Mouse (Mus musculus): ENCODE results near the gene Fkrp. TPM values are rescaled to one million over a fixed set of nuclear protein-coding genes. Genes with fewer than 3 reads are reported as not detected.

Gene Fkrp
- polyA plus RNA-seq, 1 experiment from 2014 or later, result 30.5 TPM

DNA sequence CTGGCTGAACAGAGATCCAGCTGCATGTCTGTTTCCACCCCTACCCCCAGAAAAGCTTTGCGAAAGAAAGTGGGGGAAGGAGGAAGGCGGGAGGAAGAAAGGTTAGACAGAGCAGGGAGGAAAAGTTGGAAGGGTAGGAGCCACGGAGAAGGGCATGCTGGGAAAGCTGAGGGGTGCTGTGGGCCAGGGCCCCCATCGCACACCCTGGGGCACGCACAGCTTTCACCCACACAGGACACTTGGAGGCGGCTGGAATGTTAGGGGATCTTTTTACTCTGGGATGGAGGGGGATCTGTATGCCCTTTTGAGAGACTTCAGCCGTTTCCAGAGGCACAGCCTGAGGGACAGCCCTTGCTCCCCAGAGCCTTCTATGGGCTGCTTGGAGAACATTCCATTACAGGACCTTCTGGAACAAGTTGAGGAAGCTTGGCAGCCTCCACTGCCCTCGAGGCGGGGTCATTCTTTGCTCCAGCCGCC, 55.5 kb downstream of the Fkrp start:
- H3K36me3 ChIP-seq (replicated peaks), result no peaks in the 10 kb centered on the region
- WGBS, result 56% methylated on average over 10 of the region's 10 CpGs
- peaks cover 6% of the 10 kb centered on the region; the same call in 1 of the 2 replicates for H3K4me1 ChIP-seq
- no peak overlapping the region for H3K4me3 ChIP-seq (replicated peaks)
- no peaks in the 10 kb centered on the region for H3K9me3 ChIP-seq
- no peak overlapping the region for H3K9ac ChIP-seq
- H3K27ac ChIP-seq, result no peak overlapping the region
- no peak overlapping the region for H3K4me2 ChIP-seq
- no peaks in the 10 kb centered on the region for H3K27me3 ChIP-seq
- no peak for ATAC-seq (ENCODE audit: low FRiP score)

DNA sequence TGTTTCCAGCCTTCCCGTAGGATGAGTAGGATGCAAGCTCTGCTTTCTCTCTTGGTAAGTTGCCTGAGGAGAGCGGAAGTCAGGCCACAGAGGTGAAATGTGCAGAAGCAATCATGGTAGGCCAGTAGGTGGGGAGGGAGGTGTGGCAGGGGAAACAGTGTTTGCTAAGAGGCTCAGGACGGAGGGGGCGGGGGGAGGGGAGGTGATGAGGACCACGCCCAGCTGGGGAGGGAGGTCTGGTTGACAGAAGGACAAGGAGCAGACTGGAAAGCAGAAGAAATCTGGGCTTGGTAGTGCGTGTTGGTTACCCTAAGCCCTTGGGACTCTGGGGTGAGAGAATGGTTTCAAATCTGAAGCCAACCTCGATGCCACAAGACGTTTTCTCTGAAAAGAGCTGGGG, 56.2 kb downstream of the Fkrp start:
- WGBS, result 34% methylated on average over 8 of the region's 8 CpGs
- ATAC-seq (ENCODE audit: low FRiP score), result no peak
- H3K27me3 ChIP-seq, result no peaks in the 10 kb centered on the region

More for the DNA sequence above, 56.2 kb downstream of the Fkrp start:
- Histone ChIP-seq H3K4me2 (no peak overlapping the region), H3K27ac (no peak overlapping the region), H3K9me3 (no peaks in the 10 kb centered on the region), H3K4me3 (replicated peaks) (no peak overlapping the region), H3K36me3 (replicated peaks) (no peaks in the 10 kb centered on the region), H3K4me1 (peaks cover 6% of the 10 kb centered on the region; the same call in 1 of the 2 replicates), H3K9ac (no peak overlapping the region)

Other genes with a start within 250 kb of the Fkrp start
- gene Arhgap35, start 201.7 kb downstream of the Fkrp start, polyA plus RNA-seq (2016; fragmentation: Nextera tagmentation; extraction: Ambion mirVana), result 40.8 and 47.5 TPM in 2 replicates
- gene Ceacam15, start 141.0 kb downstream of the Fkrp start, polyA plus RNA-seq (2016; fragmentation: Nextera tagmentation; extraction: Ambion mirVana), result not detected in 2 replicates
- not detected in 2 replicates for gene Ceacam9, start 94.8 kb downstream of the Fkrp start, polyA plus RNA-seq (2016; fragmentation: Nextera tagmentation; extraction: Ambion mirVana)
- 254 and 263 TPM in 2 replicates for gene Ap2s1, start 78.3 kb downstream of the Fkrp start, polyA plus RNA-seq (2016; fragmentation: Nextera tagmentation; extraction: Ambion mirVana)
- 30.6 and 32.0 TPM in 2 replicates for gene Slc1a5, start 35.4 kb downstream of the Fkrp start, polyA plus RNA-seq (2016; fragmentation: Nextera tagmentation; extraction: Ambion mirVana)
- 176 and 180 TPM in 2 replicates for gene Strn4, start 843 bp downstream of the Fkrp start, polyA plus RNA-seq (2016; fragmentation: Nextera tagmentation; extraction: Ambion mirVana)
- gene Prkd2, start 26.2 kb upstream of the Fkrp start, polyA plus RNA-seq (2016; fragmentation: Nextera tagmentation; extraction: Ambion mirVana), result 10.0 and 10.9 TPM in 2 replicates
- gene Dact3, start 58.6 kb upstream of the Fkrp start, polyA plus RNA-seq (2016; fragmentation: Nextera tagmentation; extraction: Ambion mirVana), result 2.6 and 3.2 TPM in 2 replicates
- 14.7 and 16.4 TPM in 2 replicates for gene Gng8, start 75.1 kb upstream of the Fkrp start, polyA plus RNA-seq (2016; fragmentation: Nextera tagmentation; extraction: Ambion mirVana)
- 0.24 and 0.51 TPM in 2 replicates for gene Ptgir, start 89.8 kb upstream of the Fkrp start, polyA plus RNA-seq (2016; fragmentation: Nextera tagmentation; extraction: Ambion mirVana)
- gene Calm3, start 107.4 kb upstream of the Fkrp start, polyA plus RNA-seq (2016; fragmentation: Nextera tagmentation; extraction: Ambion mirVana), result 227 and 234 TPM in 2 replicates
- gene Pnmal2, start 128.0 kb upstream of the Fkrp start, polyA plus RNA-seq (2016; fragmentation: Nextera tagmentation; extraction: Ambion mirVana), result 52.6 and 53.3 TPM in 2 replicates
- 32.3 and 37.0 TPM in 2 replicates for gene Pnmal1, start 142.9 kb upstream of the Fkrp start, polyA plus RNA-seq (2016; fragmentation: Nextera tagmentation; extraction: Ambion mirVana)
- gene Gm42372, start 166.4 kb upstream of the Fkrp start, polyA plus RNA-seq (2016; fragmentation: Nextera tagmentation; extraction: Ambion mirVana), result 1.6 and 1.7 TPM in 2 replicates
- 9.1 and 11.5 TPM in 2 replicates for gene Ccdc8, start 176.0 kb upstream of the Fkrp start, polyA plus RNA-seq (2016; fragmentation: Nextera tagmentation; extraction: Ambion mirVana)
- 107 and 112 TPM in 2 replicates for gene Ppp5c, start 211.2 kb upstream of the Fkrp start, polyA plus RNA-seq (2016; fragmentation: Nextera tagmentation; extraction: Ambion mirVana)
- 8.7 and 9.9 TPM in 2 replicates for gene Hif3a, start 245.7 kb upstream of the Fkrp start, polyA plus RNA-seq (2016; fragmentation: Nextera tagmentation; extraction: Ambion mirVana)

All from forebrain, embryonic 12.5 days (tissue).